Mouse (Mus musculus): ENCODE data around the gene Fbxl5. TPM values are rescaled to one million over a fixed set of nuclear protein-coding genes. Genes with fewer than 3 reads are reported as not detected.
A peak's percentile ranks its signal among the peaks of the same experiment; 100 is the strongest.

Gene Fbxl5
- polyA plus RNA-seq, 2 experiments from 2014 or later: 56.8 to 64.1 TPM

DNA sequence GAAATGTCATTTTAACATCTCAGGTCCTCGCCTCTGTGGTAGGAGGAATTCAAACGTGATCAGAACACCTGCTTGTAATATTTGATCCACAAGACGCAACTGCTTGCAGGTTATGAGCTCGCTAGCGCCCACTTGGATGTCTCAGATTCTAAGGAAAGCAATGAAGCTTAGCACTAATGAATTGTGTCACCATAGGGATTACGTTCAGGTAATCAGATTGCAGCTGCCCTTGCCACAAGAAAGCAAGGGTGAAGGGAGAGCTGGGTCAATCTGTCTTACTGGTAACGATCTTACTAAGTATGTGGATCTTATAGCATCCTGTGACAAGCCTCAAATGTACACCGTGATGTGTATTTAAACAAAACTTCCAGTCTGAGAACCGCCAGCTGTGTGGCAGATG lies 5.9 kb upstream of the Fbxl5 start:
- ATAC-seq: no peak

DNA sequence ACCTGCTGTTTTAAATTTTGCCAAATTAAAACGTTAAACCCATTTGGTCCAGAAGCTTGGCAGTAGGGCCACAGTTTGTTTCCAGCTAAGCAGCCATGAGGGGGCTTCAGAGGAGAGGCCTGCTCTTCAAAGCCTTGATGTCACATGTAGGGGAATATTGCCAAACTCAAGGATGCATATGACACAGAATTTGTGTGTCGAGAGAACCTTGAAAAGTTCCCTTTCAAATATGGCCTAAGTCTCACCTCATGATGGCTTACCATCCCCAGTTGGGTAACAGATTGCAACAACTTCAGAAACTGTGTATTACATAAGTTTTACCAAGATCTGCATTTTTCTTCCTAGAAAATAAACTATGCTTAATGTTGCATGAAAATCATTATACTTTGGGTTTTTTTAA lies 5.4 kb upstream of the Fbxl5 start:
- no peak for ATAC-seq

- ATAC-seq: no peak
These were observed 3.1 kb upstream of the Fbxl5 start for GRCm38 (mm10) chr5:43824580-43824979.

DNA sequence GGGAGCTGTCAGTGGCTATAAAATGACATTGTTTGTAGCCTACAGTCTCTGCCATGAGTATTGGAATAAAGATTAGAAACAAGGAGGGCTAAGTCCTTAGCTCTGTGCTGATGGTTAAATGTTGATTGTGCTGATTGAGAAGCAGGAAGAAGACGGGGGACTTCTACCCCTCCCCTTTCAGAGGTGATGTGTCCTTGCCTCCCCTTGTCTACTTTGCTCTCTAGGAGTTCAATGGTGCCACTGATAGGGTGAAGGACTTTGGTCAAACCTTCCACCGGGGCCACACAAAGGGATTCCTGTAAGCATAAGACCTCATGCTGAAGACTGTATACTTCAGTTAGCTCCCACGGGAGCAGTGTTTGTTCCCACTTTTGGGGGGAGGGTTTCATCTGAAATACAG lies 1.4 kb upstream of the Fbxl5 start:
- no peak for ATAC-seq

DNA sequence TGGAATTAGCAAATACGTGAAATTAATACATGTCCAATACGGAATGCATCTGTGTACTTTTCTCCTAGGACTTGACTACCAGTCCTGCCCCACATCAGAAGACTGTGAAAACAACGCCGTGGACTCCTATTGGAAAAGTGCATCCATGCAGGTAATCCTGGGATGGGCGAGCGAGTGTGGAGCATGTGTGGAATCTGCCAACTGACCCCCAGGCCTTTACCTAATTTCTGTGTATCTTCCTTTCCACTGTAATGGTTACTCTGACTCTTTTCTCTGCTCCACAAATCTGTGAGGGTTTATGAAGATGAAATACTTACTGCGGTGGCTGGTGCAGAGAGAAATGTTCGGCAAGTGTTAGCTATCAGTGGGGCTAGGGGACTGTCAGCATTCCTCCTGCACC lies 761 bp upstream of the Fbxl5 start:
- ATAC-seq: no peak

GRCm38 (mm10) chr5:43820785-43821184 lies 653 bp downstream of the Fbxl5 start:
- ATAC-seq: no peak

DNA sequence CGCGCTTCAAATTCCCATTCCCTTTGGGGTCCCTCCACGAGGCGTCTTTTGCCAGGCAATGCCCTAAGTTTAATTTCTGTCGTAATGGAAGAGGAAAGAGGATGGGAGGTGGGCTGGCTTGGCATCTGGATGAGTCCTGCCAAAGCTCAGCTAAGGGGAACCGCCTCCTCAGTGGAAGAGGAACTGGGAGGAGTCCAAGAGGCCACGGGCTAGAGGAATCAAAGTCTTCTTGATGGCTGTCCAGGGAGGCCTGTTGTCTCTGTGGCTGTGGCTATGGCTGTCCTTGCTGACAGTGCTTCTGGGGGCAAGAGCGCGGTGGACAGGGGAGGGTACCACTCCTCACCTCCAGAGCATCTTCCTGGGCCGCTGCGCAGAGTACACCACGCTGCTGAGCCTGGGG lies 2.7 kb downstream of the Fbxl5 start, which contains the start of gene Bst1:
TSS of gene Bst1 (plus strand) at position 191 of the 400 bp plus-strand sequence.
- no peak for ATAC-seq

GRCm38 (mm10) chr5:43815769-43816168 lies 5.7 kb downstream of the Fbxl5 start:
- ATAC-seq: no peak

DNA sequence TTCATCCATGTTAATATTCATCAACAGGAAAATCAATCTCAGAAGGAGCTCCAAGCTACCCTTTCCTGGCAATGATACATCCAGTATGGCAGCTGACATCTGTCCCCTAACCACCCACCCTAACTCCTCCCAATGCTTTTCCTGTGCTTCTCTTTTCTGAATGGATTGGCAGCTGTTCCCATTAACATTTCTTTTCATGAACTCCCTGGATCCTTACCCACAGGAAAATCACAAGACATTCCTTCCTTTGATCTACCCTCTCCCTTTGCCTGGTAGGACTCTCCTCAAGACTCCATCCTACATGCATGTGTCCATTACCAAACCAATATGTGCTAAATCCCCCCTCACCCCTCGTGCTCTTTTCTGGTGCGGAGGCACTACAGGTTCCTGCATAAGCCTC lies 6.9 kb downstream of the Fbxl5 start:
- ATAC-seq: no peak

DNA sequence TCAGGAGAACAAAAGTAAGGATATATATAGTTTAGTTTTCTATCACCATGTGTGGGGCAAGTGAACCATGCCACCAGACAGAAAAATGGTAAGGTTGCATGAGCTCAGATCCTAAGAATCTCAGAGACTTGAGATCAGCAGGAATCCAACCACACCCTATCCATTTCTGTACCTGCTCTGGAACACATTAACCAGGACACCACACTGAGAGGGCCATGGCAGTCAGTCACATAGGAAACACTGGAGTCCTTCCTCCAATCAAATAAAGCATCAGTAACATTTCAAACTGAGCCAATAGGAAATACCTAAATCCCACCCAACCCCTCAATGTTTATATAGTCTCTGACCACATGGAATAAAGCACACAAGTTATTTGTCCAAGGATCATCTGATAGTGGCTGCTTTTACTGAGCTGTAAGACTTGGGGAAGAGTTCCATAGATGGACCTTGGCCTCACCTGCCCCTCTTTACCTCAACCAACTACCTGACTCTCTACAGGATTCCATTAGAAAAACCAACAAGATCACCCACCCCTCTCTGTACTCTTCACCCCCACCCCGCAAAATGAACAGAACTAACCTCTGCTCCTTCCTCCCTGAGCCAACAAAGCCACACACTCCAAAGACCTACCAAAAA lies 10.9 kb downstream of the Fbxl5 start:
- no peak for ATAC-seq

DNA sequence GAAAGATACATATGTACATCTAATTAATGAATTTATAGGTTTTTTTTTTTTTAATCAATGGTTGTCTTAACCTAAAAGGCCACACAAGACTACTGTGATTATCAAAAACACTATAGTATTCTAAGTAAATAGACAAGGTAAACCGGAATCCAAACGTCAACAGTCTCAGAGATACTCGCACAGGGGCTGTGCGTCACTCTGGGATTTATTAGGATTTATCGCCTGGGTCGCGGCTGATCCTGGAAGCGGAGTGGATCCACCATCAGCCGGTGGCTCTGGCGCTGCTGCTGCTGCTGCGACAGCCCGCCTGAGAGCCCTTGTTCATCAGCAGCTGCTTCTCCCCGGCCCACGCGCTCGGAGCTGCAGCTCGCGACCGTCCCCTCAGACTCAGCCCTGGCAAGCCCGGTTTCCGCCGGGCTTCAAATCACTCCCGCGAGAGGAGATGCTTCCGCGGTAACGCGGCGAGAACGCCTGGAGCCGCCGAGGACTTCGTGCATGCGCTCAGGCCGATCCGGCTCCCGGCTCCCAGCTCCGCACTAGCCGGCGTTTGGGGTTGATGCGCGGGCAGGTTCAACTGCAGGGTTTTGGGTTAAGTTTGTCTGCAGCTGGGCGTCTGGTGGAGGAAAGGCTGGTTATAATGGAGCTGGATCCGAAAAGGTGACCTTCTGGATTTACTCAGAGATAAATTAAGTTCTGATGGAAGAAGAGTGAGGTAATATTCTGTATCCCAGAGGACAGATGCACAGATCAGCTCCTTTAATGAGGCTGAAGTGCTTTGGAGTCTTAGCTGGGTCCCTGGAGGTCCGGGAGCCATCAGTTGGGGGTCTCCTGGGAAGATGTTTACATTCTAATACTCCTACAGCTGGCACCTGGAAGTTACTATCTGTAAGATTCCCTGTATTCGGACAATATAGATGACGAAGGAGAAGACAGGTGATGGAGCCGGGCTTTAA lies 13.4 kb downstream of the Fbxl5 start:
- ATAC-seq: peak; percentile 98

DNA sequence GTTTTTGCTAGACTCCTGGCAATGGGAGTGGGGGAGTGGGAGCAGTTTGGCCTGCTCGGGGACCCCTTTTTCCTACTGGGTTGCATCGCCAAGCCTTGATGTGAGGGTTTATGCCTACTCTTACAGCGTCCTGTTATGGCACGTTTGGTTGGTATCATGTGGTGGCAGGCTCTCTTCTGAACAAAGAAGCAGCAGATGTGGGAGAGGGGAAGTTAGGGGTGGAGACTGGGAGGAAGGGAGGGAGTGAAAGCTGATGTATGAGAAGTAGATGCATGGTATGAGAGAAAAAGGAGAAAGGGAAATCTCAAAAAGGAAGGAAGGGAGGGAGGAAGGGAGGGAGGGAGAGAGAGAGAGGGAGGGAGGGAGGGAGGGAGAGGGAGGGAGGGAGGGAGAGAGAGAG lies 14.5 kb downstream of the Fbxl5 start:
- ATAC-seq: no peak

GRCm38 (mm10) chr5:43806340-43806739 lies 15.1 kb downstream of the Fbxl5 start:
- ATAC-seq: no peak

- ATAC-seq: no peak
These were observed 16.0 kb downstream of the Fbxl5 start for GRCm38 (mm10) chr5:43805401-43805800.

- ATAC-seq: no peak
These were observed 19.6 kb downstream of the Fbxl5 start for GRCm38 (mm10) chr5:43801798-43802197.

DNA sequence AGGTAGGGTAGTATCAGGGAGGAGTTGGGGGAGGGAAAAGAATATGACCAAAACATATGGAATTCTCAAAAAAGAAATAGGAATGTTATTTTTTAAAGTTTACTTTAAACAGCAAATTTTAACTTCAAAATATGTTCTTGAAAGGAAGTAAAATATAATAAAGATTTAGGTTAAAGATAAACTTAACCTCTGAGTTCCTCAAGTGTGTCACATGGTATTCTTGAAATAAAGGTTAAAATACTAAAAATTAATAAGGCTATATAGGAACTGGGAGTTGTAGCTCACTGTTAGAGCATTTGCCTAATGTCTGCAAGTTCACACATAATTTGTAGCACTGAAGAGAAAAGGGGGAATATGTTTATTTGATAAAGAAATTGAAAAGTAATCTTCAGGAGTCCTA lies 20.2 kb downstream of the Fbxl5 start:
- no peak for ATAC-seq

DNA sequence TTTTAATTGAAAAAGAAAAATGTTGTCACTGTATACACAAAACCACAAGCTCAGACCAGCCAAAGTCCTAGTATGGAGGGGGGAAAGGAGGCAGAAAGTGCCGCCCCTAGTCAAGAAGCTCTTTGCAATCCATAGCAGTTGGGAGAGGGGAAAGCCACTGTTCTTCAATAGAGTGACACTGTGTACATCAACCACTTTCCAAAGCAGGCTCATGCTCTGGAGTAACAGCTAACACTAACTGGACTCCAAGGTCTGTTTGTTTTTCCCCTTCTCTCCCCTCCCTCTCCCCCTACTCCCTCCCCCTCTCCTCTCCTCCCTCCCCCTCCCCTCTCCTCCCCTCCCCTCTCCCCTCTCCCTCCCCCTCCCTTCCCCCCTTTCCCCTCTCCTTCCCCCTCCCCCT lies 20.7 kb downstream of the Fbxl5 start:
- ATAC-seq: no peak

DNA sequence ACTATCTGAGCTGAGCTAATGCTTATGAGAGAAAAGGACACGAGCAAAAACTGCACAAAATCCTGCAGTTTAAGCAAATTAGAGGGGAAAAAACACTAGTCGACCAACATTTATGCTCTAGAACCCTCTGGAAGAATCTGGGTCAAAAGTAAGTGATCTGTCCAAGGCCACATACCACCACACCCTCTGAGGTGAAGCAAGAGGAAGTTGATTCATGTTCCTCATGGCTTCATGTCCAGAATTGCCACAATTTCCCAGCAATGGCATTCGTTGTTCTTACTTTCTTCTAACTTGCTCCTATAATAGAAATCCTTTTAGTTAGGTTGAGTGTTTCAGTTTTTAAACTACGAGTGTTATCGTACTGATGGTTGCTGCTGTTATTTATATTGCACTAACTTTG lies 21.9 kb downstream of the Fbxl5 start:
- no peak for ATAC-seq

GRCm38 (mm10) chr5:43792354-43792753 lies 29.1 kb downstream of the Fbxl5 start:
- no peak for ATAC-seq

DNA sequence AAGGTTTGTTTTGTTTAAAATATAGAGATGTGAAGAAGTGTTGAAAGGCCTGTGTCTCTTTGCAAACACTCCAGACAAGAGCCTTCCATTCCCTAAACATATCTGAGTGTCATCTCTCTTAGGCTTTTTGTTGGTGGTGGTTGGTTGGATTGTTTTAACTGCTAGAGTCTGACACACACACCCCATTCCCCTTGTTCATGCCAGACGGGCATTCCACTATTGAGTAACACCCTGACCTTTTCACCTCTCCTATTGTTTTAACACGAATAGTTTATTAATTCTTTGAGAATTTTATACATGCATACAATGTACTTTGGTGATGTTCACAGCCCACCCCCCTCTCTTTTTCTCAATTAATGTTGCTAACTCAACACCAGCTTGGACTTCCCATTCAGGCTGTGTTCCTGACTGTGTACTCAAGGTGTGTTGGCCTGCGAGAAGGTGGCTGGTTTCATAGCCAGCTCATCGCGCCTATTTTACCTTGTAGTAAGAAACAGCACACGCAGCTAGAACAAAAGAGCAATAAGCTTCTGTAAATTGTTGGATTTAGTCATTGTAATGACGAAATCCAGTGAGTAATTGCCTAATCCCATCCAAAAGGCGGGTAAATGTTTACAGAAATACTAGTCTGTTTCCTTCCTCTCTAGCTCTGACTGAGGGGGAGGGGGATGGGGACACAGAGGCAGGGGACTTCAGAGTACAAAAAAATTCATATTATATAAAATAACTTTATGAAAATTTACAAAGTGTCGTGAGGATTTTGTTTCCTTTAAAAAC lies 33.3 kb downstream of the Fbxl5 start:
- no peak for ATAC-seq

DNA sequence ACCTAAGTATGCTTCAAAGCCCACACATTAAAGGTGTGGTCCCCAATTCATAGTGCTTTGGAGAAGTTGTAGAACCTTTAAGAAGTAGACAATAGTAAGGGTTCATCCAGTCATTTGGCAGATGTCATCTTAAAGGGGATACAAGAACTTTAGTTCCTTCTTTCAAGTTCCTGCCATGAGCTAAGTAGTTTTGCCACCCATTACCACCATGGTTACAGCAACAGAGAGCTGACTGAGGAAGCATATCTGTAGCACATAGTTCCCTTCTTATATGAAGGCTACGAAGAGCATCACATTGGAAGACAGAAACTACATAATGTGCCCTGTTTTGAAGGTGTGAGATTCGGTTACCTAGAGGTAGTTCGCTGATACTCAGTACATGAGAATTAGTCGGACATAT lies 34.8 kb downstream of the Fbxl5 start:
- ATAC-seq: no peak

GRCm38 (mm10) chr5:43783996-43784395 lies 37.4 kb downstream of the Fbxl5 start:
- no peak for ATAC-seq

All from activated CD4-positive, CD25-positive, alpha-beta regulatory T cell, adult 4 months (primary cell).